Mouse (Mus musculus) CD4-positive, CD25-positive, alpha-beta regulatory T cell, adult 2 months (primary cell): ENCODE data around the gene P3h2.

ENCODE experiments used
- DNase-seq: peaks from one replicate; pipeline ENCODE4 v3.0.0-alpha.2; 2012; ENCODE audit warnings: low read depth, low spot score

The P3h2 gene

GRCm38 (mm10) chr16:26105115-26105974 is at the start of gene P3h2:
P3h2 (minus strand) TSS chr16:26105784.
- DNase-seq: no peak

- no peak for DNase-seq
Observed at GRCm38 (mm10) chr16:26152258-26152657, 46.7 kb upstream of the P3h2 start.

- no peak for DNase-seq
Observed at GRCm38 (mm10) chr16:26150943-26151342, 45.4 kb upstream of the P3h2 start.

GRCm38 (mm10) chr16:26146853-26147252 is 41.3 kb upstream of the P3h2 start:
- no peak for DNase-seq

GRCm38 (mm10) chr16:26131126-26131525 is 25.5 kb upstream of the P3h2 start:
- DNase-seq: no peak

- no peak for DNase-seq
Observed at GRCm38 (mm10) chr16:26106618-26107017, 1.0 kb upstream of the P3h2 start.

- no peak for DNase-seq
Observed at GRCm38 (mm10) chr16:26106041-26106617, 545 bp upstream of the P3h2 start.

GRCm38 (mm10) chr16:26104274-26104673 is 1.3 kb downstream of the P3h2 start:
- DNase-seq: no peak

- DNase-seq: no peak
Observed at GRCm38 (mm10) chr16:26102856-26103255, 2.7 kb downstream of the P3h2 start.

GRCm38 (mm10) chr16:26100167-26100566 is 5.4 kb downstream of the P3h2 start:
- no peak for DNase-seq

- no peak for DNase-seq
Observed at GRCm38 (mm10) chr16:26095696-26096284, 9.8 kb downstream of the P3h2 start.

- DNase-seq: no peak
Observed at GRCm38 (mm10) chr16:26093888-26094287, 11.7 kb downstream of the P3h2 start.

GRCm38 (mm10) chr16:26088976-26089375 is 16.6 kb downstream of the P3h2 start:
- no peak for DNase-seq

- DNase-seq: no peak
Observed at GRCm38 (mm10) chr16:26088240-26088639, 17.3 kb downstream of the P3h2 start.

- no peak for DNase-seq
Observed at GRCm38 (mm10) chr16:26086955-26087354, 18.6 kb downstream of the P3h2 start.

GRCm38 (mm10) chr16:26085160-26085559 is 20.4 kb downstream of the P3h2 start:
- no peak for DNase-seq

- DNase-seq: no peak
Observed at GRCm38 (mm10) chr16:26082831-26083230, 22.8 kb downstream of the P3h2 start.

- no peak for DNase-seq
Observed at GRCm38 (mm10) chr16:26082391-26082790, 23.2 kb downstream of the P3h2 start.

GRCm38 (mm10) chr16:26078923-26079351 is 26.6 kb downstream of the P3h2 start:
- DNase-seq: no peak

GRCm38 (mm10) chr16:26078100-26078422 is 27.5 kb downstream of the P3h2 start:
- DNase-seq: no peak

GRCm38 (mm10) chr16:26077246-26078099 is 28.1 kb downstream of the P3h2 start:
- no peak for DNase-seq

GRCm38 (mm10) chr16:26075063-26075462 is 30.5 kb downstream of the P3h2 start:
- DNase-seq: no peak
